Mouse (Mus musculus) ES-Bruce4 (cell line): ENCODE data around the gene Kansl2. TPM values are rescaled to one million over a fixed set of nuclear protein-coding genes. Genes with fewer than 3 reads are reported as not detected.
A peak's percentile ranks its signal among the peaks of the same experiment; 100 is the strongest.

Source experiments
- H3K27ac ChIP-seq: 2 replicates; pipeline ENCODE4 v1.5.1; 2012; ENCODE audit warnings: low read length, inconsistent platforms; ENCODE audit not compliant: insufficient read depth
- H3K27me3 ChIP-seq: 2 replicates; pipeline ENCODE4 v1.6.1; 2012; ENCODE audit warnings: mild to moderate bottlenecking, low read length, inconsistent platforms; ENCODE audit not compliant: control insufficient read depth, poor library complexity, insufficient read depth, severe bottlenecking
- H3K36me3 ChIP-seq: 2 replicates; pipeline ENCODE4 v1.6.1; 2012; ENCODE audit warnings: inconsistent platforms, mild to moderate bottlenecking, low read length, moderate library complexity; ENCODE audit not compliant: control insufficient read depth, poor library complexity, insufficient read depth, severe bottlenecking
- H3K4me1 ChIP-seq: one replicate; pipeline ENCODE4 v1.8.1; 2011; ENCODE audit warnings: low read length; ENCODE audit not compliant: control insufficient read depth, insufficient read depth
- H3K4me3 ChIP-seq: 2 replicates; pipeline ENCODE4 v1.5.1; 2011; ENCODE audit warnings: low read depth, mild to moderate bottlenecking, low read length
- H3K9ac ChIP-seq: 2 replicates; pipeline ENCODE4 v1.6.1; 2012; ENCODE audit warnings: low read depth, mild to moderate bottlenecking, inconsistent platforms; ENCODE audit not compliant: poor library complexity, severe bottlenecking
- H3K9me3 ChIP-seq: replicated peaks from 2 replicates; pipeline ENCODE4 v1.6.1; 2012; ENCODE audit warnings: mild to moderate bottlenecking, low read length, inconsistent platforms; ENCODE audit not compliant: control insufficient read depth, poor library complexity, insufficient read depth, severe bottlenecking
- CTCF ChIP-seq: IDR thresholded peaks from one replicate; pipeline ENCODE4 v1.8.1; 2011; ENCODE audit warnings: low read depth, low read length
- EP300 ChIP-seq: IDR thresholded peaks from 2 replicates; pipeline ENCODE4 v1.6.1; 2011; ENCODE audit warnings: low read depth, low read length; ENCODE audit not compliant: insufficient read depth
- POLR2A ChIP-seq: IDR thresholded peaks from one replicate; pipeline ENCODE4 v1.8.1; 2011; ENCODE audit warnings: low read length; ENCODE audit not compliant: insufficient read depth
- polyA plus RNA-seq: library from polyadenylated mRNA; stranded (reverse); fragments of >200 nt; gene quantifications from 2 replicates; pipeline ENCODE4 v1.2.4, GENCODE M21; 2011; ENCODE audit warnings: low read depth; ENCODE audit not compliant: missing spikeins, insufficient read depth, insufficient read length

Gene Kansl2
- polyA plus RNA-seq, 1 experiment, result 116 TPM

DNA sequence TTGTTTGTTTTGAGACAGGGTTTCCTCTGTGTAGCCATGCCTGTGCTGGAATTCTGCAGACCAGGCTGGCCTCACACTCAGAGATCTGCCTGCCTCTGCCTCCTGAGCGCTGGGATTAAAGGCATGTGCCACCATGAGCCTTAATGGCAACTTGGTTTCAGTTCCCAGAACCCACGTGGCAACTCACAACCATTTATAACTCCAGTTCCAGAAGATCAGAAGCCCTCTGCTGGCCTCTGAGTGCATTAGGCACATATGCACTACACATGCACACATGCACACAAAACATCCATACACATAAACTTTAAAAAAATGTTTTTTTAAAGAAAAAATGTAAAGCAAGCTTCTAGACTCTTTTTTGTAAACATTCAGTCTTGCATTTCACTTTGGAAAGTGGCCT is 24.7 kb downstream of the Kansl2 start:
- H3K27ac ChIP-seq, result no peak overlapping the region
- no peaks in the 10 kb centered on the region for H3K36me3 ChIP-seq
- H3K9ac ChIP-seq, result no peak overlapping the region
- no peaks in the 10 kb centered on the region for H3K4me1 ChIP-seq
- TF ChIP-seq EP300, result no peak
- TF ChIP-seq CTCF, result no peak
- no peak for TF ChIP-seq POLR2A
- H3K27me3 ChIP-seq, result no peaks in the 10 kb centered on the region
- no peak overlapping the region for H3K4me3 ChIP-seq
- H3K9me3 ChIP-seq, result no peaks in the 10 kb centered on the region

DNA sequence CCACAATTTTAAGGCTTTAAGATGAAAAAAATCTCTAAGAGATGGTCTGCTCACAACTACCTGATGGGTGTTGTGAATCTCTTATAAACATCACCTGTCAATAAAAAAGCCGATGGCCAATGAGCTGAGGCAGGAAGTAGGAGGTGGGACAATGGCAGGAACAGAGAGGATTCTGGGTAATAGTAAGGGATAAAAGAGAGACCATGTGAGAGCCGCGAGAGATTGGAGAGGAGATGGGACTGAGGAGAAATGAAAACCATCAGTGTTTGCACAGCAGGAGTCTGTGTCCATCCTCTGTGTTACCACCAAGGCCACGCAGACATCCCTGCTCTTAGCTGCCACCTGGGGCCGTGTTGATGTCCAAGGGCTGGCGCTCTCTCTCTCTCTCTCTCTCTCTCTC is 26.7 kb downstream of the Kansl2 start:
- no peaks in the 10 kb centered on the region for H3K4me1 ChIP-seq
- H3K27me3 ChIP-seq, result no peaks in the 10 kb centered on the region
- H3K9ac ChIP-seq, result no peak overlapping the region
- no peak for TF ChIP-seq EP300
- no peak for TF ChIP-seq CTCF
- TF ChIP-seq POLR2A, result peak; percentile 26
- no peak overlapping the region for H3K27ac ChIP-seq
- H3K36me3 ChIP-seq, result no peaks in the 10 kb centered on the region
- H3K4me3 ChIP-seq, result peak overlapping the region; percentile 57
- no peaks in the 10 kb centered on the region for H3K9me3 ChIP-seq

DNA sequence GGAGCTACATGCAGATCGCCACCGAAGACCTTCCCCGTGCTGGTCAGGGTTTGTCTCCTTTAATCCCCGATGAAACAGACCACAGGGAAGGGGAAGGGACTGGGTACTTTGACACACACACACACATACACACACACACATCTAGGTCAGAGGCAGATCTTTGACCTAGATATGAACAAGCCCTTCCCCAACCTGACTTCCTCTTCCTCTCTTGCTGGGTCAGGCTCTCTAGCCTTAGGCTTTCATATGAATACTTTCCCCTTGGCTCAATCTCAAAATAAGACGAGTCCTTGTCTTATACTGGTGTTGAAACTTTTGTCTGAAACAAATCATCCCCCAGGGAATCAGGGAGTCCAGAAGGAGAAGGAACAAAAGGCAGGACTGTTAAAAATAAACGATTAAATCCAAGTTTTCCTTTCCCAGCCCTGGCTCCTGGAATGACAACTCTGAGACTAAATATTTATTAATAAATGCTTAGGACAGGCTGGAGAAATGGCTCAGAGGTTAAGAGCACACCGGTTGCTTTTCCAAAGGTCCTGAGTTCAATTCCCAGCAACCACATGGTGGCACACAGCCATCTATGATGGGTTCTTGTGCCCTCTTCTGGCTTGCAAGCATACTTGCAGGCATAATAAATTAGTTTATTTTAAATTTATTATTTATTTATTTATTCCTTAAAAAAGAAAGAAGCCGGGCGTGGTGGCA is 27.7 kb downstream of the Kansl2 start:
- Histone ChIP-seq H3K4me3 (no peak overlapping the region), H3K36me3 (no peaks in the 10 kb centered on the region), H3K9ac (no peak overlapping the region), H3K4me1 (no peaks in the 10 kb centered on the region), H3K9me3 (no peaks in the 10 kb centered on the region), H3K27ac (no peak overlapping the region), H3K27me3 (no peaks in the 10 kb centered on the region)
- TF ChIP-seq CTCF, result no peak
- no peak for TF ChIP-seq EP300
- no peak for TF ChIP-seq POLR2A

DNA sequence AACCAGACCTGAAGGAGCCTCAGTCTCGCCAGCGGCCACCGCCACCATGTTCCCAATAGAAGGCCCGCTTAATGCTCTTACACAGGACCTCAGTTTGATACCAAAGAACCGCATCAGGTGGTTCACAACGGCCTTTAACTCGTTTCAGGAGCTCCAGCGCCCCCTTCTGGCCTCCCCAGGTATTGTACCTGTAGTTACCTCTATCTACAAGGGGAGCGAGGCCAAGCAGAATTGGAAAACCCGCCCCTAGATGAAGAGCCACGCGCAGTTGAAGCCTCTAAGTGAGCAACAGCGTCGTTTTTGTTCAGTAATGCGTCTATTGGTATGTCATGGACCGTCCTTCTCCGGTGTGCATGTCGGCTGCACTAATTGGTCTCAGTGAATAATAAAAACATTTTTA is 29.6 kb downstream of the Kansl2 start:
- Histone ChIP-seq H3K9ac (no peak overlapping the region), H3K27ac (no peak overlapping the region), H3K27me3 (no peaks in the 10 kb centered on the region), H3K9me3 (no peaks in the 10 kb centered on the region), H3K36me3 (no peaks in the 10 kb centered on the region), H3K4me1 (no peaks in the 10 kb centered on the region), H3K4me3 (no peak overlapping the region)
- TF ChIP-seq CTCF (peak; percentile 78), POLR2A (no peak), EP300 (no peak)

DNA sequence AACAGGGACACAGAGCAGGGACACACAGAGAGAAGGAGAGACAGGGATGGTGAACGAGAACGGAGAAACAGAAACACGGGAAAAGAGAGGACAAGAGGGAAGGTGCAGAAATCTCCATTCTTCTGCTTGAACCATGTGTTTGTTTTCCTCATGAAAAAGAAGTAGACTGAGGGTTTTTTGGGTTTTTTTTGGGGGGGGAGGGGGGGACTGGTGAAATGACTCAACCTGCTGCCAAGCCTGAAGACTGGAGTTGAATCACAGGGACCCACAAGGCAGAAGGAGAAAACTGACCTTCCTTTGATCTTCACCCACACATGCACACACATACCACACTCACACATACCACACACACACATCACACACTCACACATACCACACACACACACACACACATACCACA is 30.7 kb downstream of the Kansl2 start:
- H3K4me3 ChIP-seq, result no peak overlapping the region
- no peak overlapping the region for H3K9ac ChIP-seq
- H3K27ac ChIP-seq, result no peak overlapping the region
- H3K27me3 ChIP-seq, result no peaks in the 10 kb centered on the region
- no peaks in the 10 kb centered on the region for H3K9me3 ChIP-seq
- TF ChIP-seq CTCF, result no peak
- no peak for TF ChIP-seq POLR2A
- TF ChIP-seq EP300, result no peak
- no peaks in the 10 kb centered on the region for H3K36me3 ChIP-seq
- no peaks in the 10 kb centered on the region for H3K4me1 ChIP-seq

DNA sequence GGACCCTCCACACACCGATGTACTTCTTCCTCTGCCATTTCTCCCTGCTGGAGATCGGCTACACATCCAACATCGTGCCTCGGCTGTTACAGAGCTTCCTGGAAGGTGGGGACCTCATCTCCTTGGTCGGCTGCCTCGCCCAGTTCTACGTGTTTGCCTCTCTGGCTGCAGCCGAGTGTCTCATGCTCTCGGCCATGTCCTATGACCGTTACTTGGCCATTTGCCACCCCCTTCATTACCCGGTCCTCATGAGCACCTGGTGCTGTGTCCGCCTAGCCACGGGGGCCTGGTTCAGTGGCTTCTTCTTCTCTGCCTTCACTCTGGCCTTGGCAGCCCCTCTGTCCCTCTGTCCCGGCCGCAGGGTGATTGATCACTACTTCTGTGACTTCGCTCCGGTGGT is 36.4 kb downstream of the Kansl2 start:
- H3K9me3 ChIP-seq, result no peaks in the 10 kb centered on the region
- TF ChIP-seq EP300, result no peak

More for the DNA sequence above, 36.4 kb downstream of the Kansl2 start:
- Histone ChIP-seq H3K27me3 (no peaks in the 10 kb centered on the region), H3K4me3 (0 out of 2 replicates have a peak overlapping the region, but pooled peaks have one; percentile 0), H3K27ac (no peak overlapping the region), H3K9ac (no peak overlapping the region), H3K4me1 (no peaks in the 10 kb centered on the region), H3K36me3 (no peaks in the 10 kb centered on the region)
